Mouse (Mus musculus): Measurements from ENCODE around the gene Kin.

Gene Kin

GRCm38 (mm10) chr2:10108535-10109189, 28.3 kb downstream of the Kin start:
- DNase-seq (ENCODE audit: low read depth, low spot score) = no peak

- no peak for DNase-seq (ENCODE audit: low read depth, low spot score)
Observed at GRCm38 (mm10) chr2:10118751-10119150, 38.4 kb downstream of the Kin start.

GRCm38 (mm10) chr2:10119276-10119675, 38.9 kb downstream of the Kin start:
- DNase-seq (ENCODE audit: low read depth, low spot score) = no peak

- DNase-seq (ENCODE audit: low read depth, low spot score) = no peak
Observed at GRCm38 (mm10) chr2:10121826-10122225, 41.4 kb downstream of the Kin start.

GRCm38 (mm10) chr2:10126122-10126521, 45.7 kb downstream of the Kin start:
- no peak for DNase-seq (ENCODE audit: low read depth, low spot score)

GRCm38 (mm10) chr2:10127471-10127870, 47.1 kb downstream of the Kin start:
- no peak for DNase-seq (ENCODE audit: low read depth, low spot score)

- DNase-seq (ENCODE audit: low read depth, low spot score) = no peak
Observed at GRCm38 (mm10) chr2:10128571-10128970, 48.2 kb downstream of the Kin start.

- no peak for DNase-seq (ENCODE audit: low read depth, low spot score)
Observed at GRCm38 (mm10) chr2:10130341-10130990, 50.1 kb downstream of the Kin start.

- DNase-seq (ENCODE audit: low read depth, low spot score) = no peak
Observed at GRCm38 (mm10) chr2:10131296-10131695, 50.9 kb downstream of the Kin start, which contains the start of gene Itih2. TSS of gene Itih2 (minus strand) at chr2:10131396.

- no peak for DNase-seq (ENCODE audit: low read depth, low spot score)
Observed at GRCm38 (mm10) chr2:10132128-10132527, 51.7 kb downstream of the Kin start.

- no peak for DNase-seq (ENCODE audit: low read depth, low spot score)
Observed at GRCm38 (mm10) chr2:10133941-10134340, 53.5 kb downstream of the Kin start.

GRCm38 (mm10) chr2:10137320-10137719, 56.9 kb downstream of the Kin start:
- DNase-seq (ENCODE audit: low read depth, low spot score) = no peak

- no peak for DNase-seq (ENCODE audit: low read depth, low spot score)
Observed at GRCm38 (mm10) chr2:10140456-10140855, 60.1 kb downstream of the Kin start.

Measured in retina, adult 2 months (tissue).